Mouse (Mus musculus): Measurements from ENCODE around the gene Tshz3.

DNA sequence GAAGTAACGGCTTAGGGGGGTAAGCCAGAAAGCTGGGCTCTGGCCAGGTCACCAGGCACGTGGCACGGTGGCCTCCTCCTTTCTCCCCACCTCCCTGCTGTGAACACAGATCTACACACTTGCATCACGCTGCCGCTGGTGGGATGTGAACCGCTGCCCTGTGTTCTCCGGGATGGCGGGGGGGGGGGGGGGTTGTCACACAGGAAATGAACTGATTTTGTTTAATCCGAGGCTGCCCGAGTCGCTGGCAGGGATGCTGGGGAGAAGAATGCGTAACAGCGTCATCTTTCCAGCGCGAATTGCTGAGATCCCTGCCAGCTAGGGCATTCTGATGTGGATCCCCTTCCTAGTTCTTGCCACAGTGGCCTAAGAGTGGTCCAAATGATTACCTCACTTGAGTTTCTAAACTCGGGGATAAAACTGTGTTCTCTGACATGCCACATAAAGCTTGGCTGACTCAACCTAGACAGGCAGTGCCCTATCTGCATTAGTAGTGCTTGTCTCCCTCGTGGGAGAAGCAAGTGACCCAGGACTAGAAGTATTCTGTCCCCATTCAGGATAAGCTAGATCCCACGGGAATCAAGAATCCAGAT lies 18.0 kb upstream of the Tshz3 start:
- no peak for TF ChIP-seq CTCF (IDR thresholded peaks at IDR 0.05; ENCODE audit: extremely low read depth, insufficient read depth, low read length)
- no peak for TF ChIP-seq POLR2A (IDR thresholded peaks at IDR 0.05; ENCODE audit: extremely low read depth, insufficient read depth, low read length)
